Comparison of ENCODE assay signal across 21 mouse cellular contexts in genomic region chr19:43463546-43464293, GRCm38 (mm10). TPM values are rescaled to one million over a fixed set of nuclear protein-coding genes. Genes with fewer than 3 reads are reported as not detected.
DNase-seq lines count a peak whose midpoint lies in the region; ATAC-seq and TF ChIP-seq lines count a peak whose summit lies in the region.
"Had no signal": no experiment of that assay in that cellular context is flagged by ENCODE, and none has a peak within 500 bp of the region (broad histone marks: within the 10 kb centered on the region; RNA-seq: fewer than 3 reads in every experiment).

No protein-coding gene starts in this region.

- no peaks in the 10 kb centered on the region for H3K9me3 ChIP-seq in kidney, postnatal 0 days (replicated peaks; ENCODE audit: low read length)
- no peaks in the 10 kb centered on the region for H3K9me3 ChIP-seq in liver, embryonic 16.5 days (replicated peaks; ENCODE audit: control insufficient read depth, low read length)
- H3K9me3 ChIP-seq in hindbrain, embryonic 11.5 days (ENCODE audit: control insufficient read depth, low read length), result no peaks in the 10 kb centered on the region
- H3K9me3 ChIP-seq: embryonic facial prominence, embryonic 15.5 days; forebrain, embryonic 10.5 days; G1E; heart, embryonic 12.5 days; hindbrain, embryonic 15.5 days; lung, embryonic 15.5 days; midbrain, embryonic 15.5 days had no signal

- no peaks in the 10 kb centered on the region for H3K4me1 ChIP-seq in kidney, postnatal 0 days (replicated peaks; ENCODE audit: insufficient read depth, low read length)
- H3K4me1 ChIP-seq in liver, embryonic 16.5 days (ENCODE audit: control insufficient read depth, low read depth, low read length), result no peaks in the 10 kb centered on the region
- H3K4me1 ChIP-seq in hindbrain, embryonic 11.5 days (replicated peaks; ENCODE audit: control insufficient read depth, insufficient read depth, low read length), result no peaks in the 10 kb centered on the region
- H3K4me1 ChIP-seq: embryonic facial prominence, embryonic 15.5 days; forebrain, embryonic 10.5 days; hindbrain, embryonic 15.5 days; lung, embryonic 15.5 days; midbrain, embryonic 15.5 days had no signal

- ATAC-seq in kidney, postnatal 0 days (replicated peaks; ENCODE audit: low FRiP score, low read depth), result peak; percentile 97
- ATAC-seq in liver, embryonic 16.5 days (ENCODE audit: low read depth), result peak; percentile 94
- ATAC-seq in hindbrain, embryonic 11.5 days (ENCODE audit: low FRiP score), result no peak
- ATAC-seq: CD4-positive, CD25-positive, alpha-beta regulatory T cell, adult 4 months; midbrain, embryonic 15.5 days had no signal

- no peaks in the 10 kb centered on the region for H3K36me3 ChIP-seq in kidney, postnatal 0 days (ENCODE audit: insufficient read depth, low read length)
- no peaks in the 10 kb centered on the region for H3K36me3 ChIP-seq in liver, embryonic 16.5 days (ENCODE audit: control insufficient read depth, insufficient read depth)
- no peaks in the 10 kb centered on the region for H3K36me3 ChIP-seq in hindbrain, embryonic 11.5 days (ENCODE audit: control insufficient read depth, insufficient read depth, low read length)
- H3K36me3 ChIP-seq: embryonic facial prominence, embryonic 15.5 days; forebrain, embryonic 10.5 days; heart, embryonic 12.5 days; lung, embryonic 15.5 days; midbrain, embryonic 15.5 days had no signal

- no peak overlapping the region for H3K4me3 ChIP-seq in kidney, postnatal 0 days (replicated peaks; ENCODE audit: low read depth, low read length)
- no peak overlapping the region for H3K4me3 ChIP-seq in liver, embryonic 16.5 days (ENCODE audit: low read depth, low read length)
- H3K4me3 ChIP-seq in hindbrain, embryonic 11.5 days (ENCODE audit: low read depth, low read length), result no peak overlapping the region
- H3K4me3 ChIP-seq: embryonic facial prominence, embryonic 15.5 days; forebrain, embryonic 10.5 days; heart, embryonic 12.5 days; hindbrain, embryonic 15.5 days; lung, embryonic 15.5 days; midbrain, embryonic 15.5 days had no signal

- no peak overlapping the region for H3K9ac ChIP-seq in kidney, postnatal 0 days (ENCODE audit: low read depth, low read length)
- no peak overlapping the region for H3K9ac ChIP-seq in liver, embryonic 16.5 days (ENCODE audit: low read depth, low read length)
- no peak overlapping the region for H3K9ac ChIP-seq in hindbrain, embryonic 11.5 days (ENCODE audit: low read depth, low read length)
- H3K9ac ChIP-seq: embryonic facial prominence, embryonic 15.5 days; heart, embryonic 12.5 days; hindbrain, embryonic 15.5 days; lung, embryonic 15.5 days; midbrain, embryonic 15.5 days had no signal

- no peak for TF ChIP-seq CTCF in kidney, postnatal 0 days (IDR thresholded peaks at IDR 0.05; ENCODE audit: low read depth)

- WGBS in kidney, postnatal 0 days, result 70% methylated on average over 7 of the region's 7 CpGs
- 64% methylated on average over 7 of the region's 7 CpGs for WGBS in liver, embryonic 16.5 days (ENCODE audit: insufficient replicate concordance)
- WGBS in hindbrain, embryonic 11.5 days, result 90% methylated on average over 7 of the region's 7 CpGs

- no peaks in the 10 kb centered on the region for H3K27me3 ChIP-seq in kidney, postnatal 0 days (ENCODE audit: insufficient read depth, low read length)
- no peaks in the 10 kb centered on the region for H3K27me3 ChIP-seq in liver, embryonic 16.5 days (ENCODE audit: control insufficient read depth, insufficient read depth, low read depth, low read length)
- no peaks in the 10 kb centered on the region for H3K27me3 ChIP-seq in hindbrain, embryonic 11.5 days (ENCODE audit: control insufficient read depth, insufficient read depth, low read length)
- H3K27me3 ChIP-seq: embryonic facial prominence, embryonic 15.5 days; heart, embryonic 12.5 days; hindbrain, embryonic 15.5 days; lung, embryonic 15.5 days; midbrain, embryonic 15.5 days had no signal

- DNase-seq in cerebellum, adult 9-11 months, result peak; percentile 9
- no peak for DNase-seq in cerebellum, postnatal 14 days
- DNase-seq in kidney, adult 11 months, result peak; percentile 79
- peak; percentile 50 for DNase-seq in kidney, postnatal 0 days (ENCODE audit: low spot score)
- no peak for DNase-seq in gastrocnemius, adult 18-20 months (ENCODE audit: low spot score)
- DNase-seq in layer of hippocampus, postnatal 14 days (ENCODE audit: low spot score in 2 of 2), result no peak
- DNase-seq in hindbrain, embryonic 11.5 days (ENCODE audit: low spot score), result no peak
- DNase-seq: cerebellum, adult 9-10 months; embryo, embryonic 11 days; retina, postnatal 1 day; thymus, adult 2 months had no signal

- peak overlapping the region; percentile 81 for H3K27ac ChIP-seq in kidney, postnatal 0 days
- H3K27ac ChIP-seq in liver, embryonic 16.5 days (ENCODE audit: low read length), result peak overlapping the region; percentile 48; the same call in 1 of the 2 replicates
- no peak overlapping the region for H3K27ac ChIP-seq in hindbrain, embryonic 11.5 days (ENCODE audit: low read depth, low read length)
- H3K27ac ChIP-seq: embryonic facial prominence, embryonic 15.5 days; forebrain, embryonic 10.5 days; hindbrain, embryonic 15.5 days; lung, embryonic 15.5 days; macrophage; midbrain, embryonic 15.5 days had no signal

- H3K4me2 ChIP-seq in kidney, postnatal 0 days (ENCODE audit: low read length), result no peak overlapping the region
- no peak overlapping the region for H3K4me2 ChIP-seq in liver, embryonic 16.5 days (ENCODE audit: low read depth, low read length)
- H3K4me2 ChIP-seq in hindbrain, embryonic 11.5 days (replicated peaks; ENCODE audit: low read depth, low read length), result no peak overlapping the region
- H3K4me2 ChIP-seq: embryonic facial prominence, embryonic 15.5 days; heart, embryonic 12.5 days; hindbrain, embryonic 15.5 days; lung, embryonic 15.5 days; midbrain, embryonic 15.5 days had no signal

RNA-seq across cellular contexts. Expression of gene Cnnm1, which starts 23.5 kb away (rescaled TPM):
- polyA plus RNA-seq in kidney, postnatal 0 days (2015; fragmentation: Nextera tagmentation; extraction: Ambion mirVana), result 0.62 and 1.2 TPM in 2 replicates
- polyA plus RNA-seq in liver, embryonic 16.5 days (2015; fragmentation: Nextera tagmentation; extraction: Ambion mirVana), result 0.12 and 0.29 TPM in 2 replicates
- under 1 TPM in 1 of 2 experiments, not detected in 1; 0.12 TPM for total RNA-seq in gastrocnemius, adult 18-20 months (2021)
- 10 to 100 TPM; 53.4 to 60.4 TPM for total RNA-seq in layer of hippocampus, postnatal 14 days (2021)
- polyA plus RNA-seq in hindbrain, embryonic 11.5 days (2014; fragmentation: Nextera tagmentation; extraction: Ambion mirVana), result 0.39 and 1.1 TPM in 2 replicates
- polyA plus RNA-seq: CD4-positive, CD25-positive, alpha-beta regulatory T cell, adult 4 months; macrophage had no signal

Comparison
In these comparisons a context has a peak if more than half of its experiments do, and no peak if none do; other contexts are left out.
1. DNase-seq: peak in cerebellum, adult 9-11 months (single experiment), kidney, adult 11 months (single experiment) and kidney, postnatal 0 days (single experiment); none in cerebellum, postnatal 14 days (0 of 2), gastrocnemius, adult 18-20 months (single experiment), layer of hippocampus, postnatal 14 days (0 of 2) and hindbrain, embryonic 11.5 days (single experiment).